Comparison of ENCODE assay signal across 24 mouse cellular contexts in genomic region chr1:163608429-163608828, GRCm38 (mm10).
A peak's percentile ranks its signal among the peaks of the same experiment; 100 is the strongest.
DNase-seq lines count a peak whose midpoint lies in the region; ATAC-seq and TF ChIP-seq lines count a peak whose summit lies in the region.
"Had no signal": no experiment of that assay in that cellular context is flagged by ENCODE, and none has a peak within 500 bp of the region (broad histone marks: within the 10 kb centered on the region; RNA-seq: fewer than 3 reads in every experiment).

No protein-coding gene starts in this region.

- H3K4me1 ChIP-seq in embryonic facial prominence, embryonic 15.5 days, result 0 out of 2 replicates have a peak, but pooled peaks cover 6% of the 10 kb centered on the region
- 0 out of 2 replicates have a peak, but pooled peaks cover 8% of the 10 kb centered on the region for H3K4me1 ChIP-seq in embryonic facial prominence, embryonic 10.5 days
- H3K4me1 ChIP-seq: forebrain, embryonic 10.5 days; forebrain, embryonic 12.5 days had no signal

- WGBS in embryonic facial prominence, embryonic 15.5 days, result 67% methylated on average over 1 of the region's 1 CpGs
- WGBS in embryonic facial prominence, embryonic 10.5 days, result 96% methylated on average over 1 of the region's 1 CpGs

- peak overlapping the region; percentile 31 for H3K27ac ChIP-seq in embryonic facial prominence, embryonic 15.5 days (replicated peaks)
- no peak overlapping the region for H3K27ac ChIP-seq in embryonic facial prominence, embryonic 10.5 days (replicated peaks)
- peak overlapping the region; percentile 38 for H3K27ac ChIP-seq in gastrocnemius, adult 2 months
- H3K27ac ChIP-seq: forebrain, embryonic 10.5 days; forebrain, embryonic 12.5 days had no signal

- no peak overlapping the region for H3K9ac ChIP-seq in embryonic facial prominence, embryonic 15.5 days
- H3K9ac ChIP-seq: embryonic facial prominence, embryonic 13.5 days; forebrain, embryonic 12.5 days had no signal

- no peak for ATAC-seq in embryonic facial prominence, embryonic 15.5 days (ENCODE audit: insufficient number of reproducible peaks, low FRiP score, low TSS enrichment, low read depth)
- ATAC-seq: activated CD4-positive, CD25-positive, alpha-beta regulatory T cell, adult 4 months; CD4-positive, CD25-positive, alpha-beta regulatory T cell, adult 4 months; forebrain, embryonic 14.5 days; forebrain, embryonic 16.5 days; Patski had no signal

- no peak overlapping the region for H3K4me2 ChIP-seq in embryonic facial prominence, embryonic 15.5 days (replicated peaks)
- H3K4me2 ChIP-seq: embryonic facial prominence, embryonic 13.5 days; forebrain, embryonic 12.5 days had no signal

- H3K4me3 ChIP-seq in embryonic facial prominence, embryonic 15.5 days (replicated peaks), result no peak overlapping the region
- no peak overlapping the region for H3K4me3 ChIP-seq in embryonic facial prominence, embryonic 10.5 days
- H3K4me3 ChIP-seq in gastrocnemius, adult 2 months, result no peak overlapping the region
- H3K4me3 ChIP-seq: embryonic facial prominence, embryonic 13.5 days; erythroblast, embryonic 14.5 days; forebrain, embryonic 10.5 days; forebrain, embryonic 12.5 days had no signal

- no peaks in the 10 kb centered on the region for H3K36me3 ChIP-seq in embryonic facial prominence, embryonic 15.5 days
- H3K36me3 ChIP-seq in embryonic facial prominence, embryonic 10.5 days (replicated peaks), result no peaks in the 10 kb centered on the region
- H3K36me3 ChIP-seq: embryonic facial prominence, embryonic 13.5 days; forebrain, embryonic 10.5 days; forebrain, embryonic 12.5 days; G1E had no signal

- no peaks in the 10 kb centered on the region for H3K9me3 ChIP-seq in embryonic facial prominence, embryonic 15.5 days (replicated peaks)
- no peaks in the 10 kb centered on the region for H3K9me3 ChIP-seq in embryonic facial prominence, embryonic 10.5 days
- H3K9me3 ChIP-seq: embryonic facial prominence, embryonic 13.5 days; forebrain, embryonic 10.5 days; forebrain, embryonic 12.5 days; G1E had no signal

- intact Hi-C loops in gastrocnemius, adult 2 months (cut with DNase I), result loop anchor here (10.0 kb wide), 1 partner anchor 454 kb away; no protein-coding TSS in a partner anchor
- intact Hi-C loops in gastrocnemius, postnatal 14 days (cut with DNase I; ENCODE audit: low total_unique reads), result no loop called here

- H3K27me3 ChIP-seq in embryonic facial prominence, embryonic 15.5 days, result no peaks in the 10 kb centered on the region
- no peaks in the 10 kb centered on the region for H3K27me3 ChIP-seq in embryonic facial prominence, embryonic 10.5 days (replicated peaks; ENCODE audit: low read depth, poor library complexity, severe bottlenecking)
- H3K27me3 ChIP-seq: CH12.LX; embryonic facial prominence, embryonic 13.5 days; forebrain, embryonic 12.5 days; Patski had no signal

- no peak for TF ChIP-seq CTCF in gastrocnemius, adult 2 months (IDR thresholded peaks at IDR 0.05)

- DNase-seq in embryonic facial prominence, embryonic 10.5 days (ENCODE audit: low spot score), result no peak
- DNase-seq in gastrocnemius, adult 2 months, result no peak
- no peak for DNase-seq in gastrocnemius, postnatal 14 days
- peak; percentile 40 for DNase-seq in brain, adult 2 months (ENCODE audit: low read depth, low spot score)
- DNase-seq in telencephalon, adult 2 months (ENCODE audit: low read depth, low spot score), result peak; percentile 28
- no peak for DNase-seq in lung, postnatal 36 days
- DNase-seq: adrenal gland, adult 8-10 months; B cell, adult 2 months; cerebellum, adult 11-12 months; cerebellum, adult 2 months; cerebellum, adult 9-10 months; cerebellum, postnatal 25 days had no signal

Comparison
In these comparisons a context has a peak if more than half of its experiments do, and no peak if none do; other contexts are left out.
1. DNase-seq: peak in brain, adult 2 months (single experiment) and telencephalon, adult 2 months (single experiment); none in embryonic facial prominence, embryonic 10.5 days (single experiment), gastrocnemius, adult 2 months (single experiment), gastrocnemius, postnatal 14 days (single experiment) and lung, postnatal 36 days (single experiment).